Mouse (Mus musculus) mesoderm, embryonic 11.5 days (tissue): ENCODE measurements around the gene Med14.

Experiments used
- DNase-seq: peaks from one replicate; pipeline ENCODE4 v3.0.0-alpha.2; 2012; ENCODE audit warnings: low read depth, low spot score

Gene Med14

GRCm38 (mm10) chrX:12673054-12673775, 88.7 kb downstream of the Med14 start, which contains the start of gene 1810030O07Rik:
Gene 1810030O07Rik (minus strand): TSS chrX:12673668.
- DNase-seq: peak; percentile 86

- DNase-seq: no peak
Observed at GRCm38 (mm10) chrX:12653879-12654278, 108.0 kb downstream of the Med14 start.

GRCm38 (mm10) chrX:12651906-12652305, 110.0 kb downstream of the Med14 start:
- no peak for DNase-seq

- no peak for DNase-seq
Observed at GRCm38 (mm10) chrX:12645531-12646304, 116.2 kb downstream of the Med14 start.

GRCm38 (mm10) chrX:12644976-12645375, 116.9 kb downstream of the Med14 start:
- no peak for DNase-seq
